Mouse (Mus musculus) layer of hippocampus, postnatal 14 days (tissue): Measurements from ENCODE around the gene Sap25. TPM values are rescaled to one million over a fixed set of nuclear protein-coding genes. Genes with fewer than 3 reads are reported as not detected.
"Not testable (repeated sequence)": the region's sequence is repeated elsewhere in the genome, so short reads cannot be mapped to it uniquely, and the experiment has no call there.

Experiments
- DNase-seq, 2 experiments: peaks; one replicate each; pipeline ENCODE4 v3.0.0; 2021 to 2022; ENCODE audit warnings: low spot score in 2 of 2, mixed read lengths in 1 of 2
- long read RNA-seq, 2 experiments: library from polyadenylated mRNA; stranded (forward); transcript quantifications; one replicate each; pipeline ENCODE4 v2.0.0; 2021
- total RNA-seq, 2 experiments: library from RNA; stranded (reverse); gene quantifications; 2 replicates each; pipeline ENCODE4 v1.2.3; 2021

The Sap25 gene
- total RNA-seq: 1 to 10 TPM; 6.3 to 6.6 TPM
- long read RNA-seq, experiment 1, partial matches to known transcripts: 0 of 2 reads
- long read RNA-seq, experiment 1, other reads (novel, unspliced or antisense): 0 of 2 reads
- long read RNA-seq, experiment 2, partial matches to known transcripts: 0 of 2 reads
- long read RNA-seq, experiment 2, other reads (novel, unspliced or antisense): 0 of 2 reads

DNA sequence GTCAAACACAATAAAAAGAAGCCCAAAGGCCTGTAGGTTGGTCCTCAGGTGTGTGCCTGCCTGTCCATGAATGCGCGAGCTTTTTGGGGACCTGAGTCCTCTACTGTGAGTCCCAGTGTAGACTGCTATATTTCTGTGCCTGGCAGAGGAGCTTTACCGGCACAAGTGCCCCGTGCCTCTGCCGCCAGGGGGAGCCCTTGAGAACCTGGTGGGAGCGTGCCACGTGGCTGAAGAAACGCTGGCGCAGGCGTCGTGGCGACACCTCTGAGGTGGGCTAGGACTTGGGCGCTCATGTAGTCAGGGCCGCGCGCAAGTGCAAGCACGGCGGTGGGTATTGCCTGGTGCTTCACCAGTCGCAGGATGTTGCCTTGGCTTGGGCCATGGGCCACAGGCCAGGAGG is at the start of gene Sap25:
Sap25 (plus strand) TSS at position 281 of the 400 bp plus-strand sequence.
- DNase-seq: no peak

DNA sequence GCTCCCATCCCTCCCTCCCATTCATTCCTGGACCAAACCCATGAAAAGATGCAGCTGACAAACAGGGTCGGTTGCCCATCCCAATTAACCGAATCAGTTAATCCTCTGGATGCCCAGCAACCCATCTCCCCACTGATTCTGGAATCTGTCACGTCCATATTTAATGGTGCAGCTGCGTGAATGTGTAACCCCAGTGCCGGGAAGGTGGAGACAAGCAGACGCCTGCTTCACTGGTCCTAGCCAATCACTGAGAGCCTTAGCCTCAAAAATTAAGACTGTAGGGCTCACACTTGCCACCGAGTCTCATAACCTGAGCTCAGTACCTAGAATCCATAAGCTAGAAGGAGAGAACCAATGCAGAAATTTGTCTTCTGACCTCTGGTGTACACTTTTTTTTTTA is 45.2 kb upstream of the Sap25 start:
- DNase-seq: no peak

DNA sequence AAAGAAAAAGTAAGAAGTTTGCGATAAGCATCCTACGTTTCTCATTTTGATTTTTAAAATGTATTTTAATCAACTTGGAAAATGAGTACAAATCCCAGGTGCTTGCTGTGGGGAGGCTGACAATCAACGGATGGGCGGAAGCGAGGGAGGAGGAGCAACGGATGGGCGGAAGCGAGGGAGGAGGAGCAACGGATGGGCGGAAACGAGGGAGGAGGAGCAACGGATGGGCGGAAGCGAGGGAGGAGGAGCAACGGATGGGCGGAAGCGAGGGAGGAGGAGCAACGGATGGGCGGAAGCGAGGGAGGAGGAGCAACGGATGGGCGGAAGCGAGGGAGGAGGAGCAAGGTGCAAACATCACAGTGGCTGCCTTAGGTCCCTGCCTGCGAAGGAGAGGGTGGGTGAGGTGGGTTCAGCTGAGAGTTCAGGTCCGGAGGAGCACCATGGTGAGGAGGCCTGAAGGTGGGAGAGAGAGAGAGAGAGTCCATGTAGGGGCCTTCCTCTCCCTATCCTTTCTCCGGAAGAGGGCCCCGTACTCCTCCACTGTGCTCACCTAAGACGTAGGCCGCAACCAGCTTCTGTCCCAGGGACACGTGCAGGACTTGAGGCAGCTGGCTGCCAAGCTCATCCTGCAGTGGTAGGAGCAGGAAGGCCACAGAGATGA is 44.4 kb upstream of the Sap25 start:
- DNase-seq: no peak

DNA sequence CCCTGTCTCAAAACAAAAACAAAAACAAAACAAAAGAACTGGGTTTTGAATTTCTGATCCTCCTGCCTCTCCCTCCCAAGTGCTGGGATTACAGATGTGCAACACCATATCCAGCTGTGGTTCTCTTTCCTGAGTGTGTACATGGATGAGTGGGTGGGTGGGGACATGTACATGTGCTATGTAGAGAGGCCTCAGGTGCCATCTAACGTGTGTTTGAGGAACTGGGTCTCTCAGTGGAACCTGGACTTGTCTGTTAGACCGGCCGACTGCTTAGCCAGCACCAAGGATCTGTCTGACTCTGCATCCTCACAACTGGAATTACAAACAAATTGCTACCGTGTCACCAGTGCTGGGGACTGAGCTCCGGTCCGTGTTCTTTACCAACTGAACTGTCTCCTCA is 43.5 kb upstream of the Sap25 start:
- no peak for DNase-seq

DNA sequence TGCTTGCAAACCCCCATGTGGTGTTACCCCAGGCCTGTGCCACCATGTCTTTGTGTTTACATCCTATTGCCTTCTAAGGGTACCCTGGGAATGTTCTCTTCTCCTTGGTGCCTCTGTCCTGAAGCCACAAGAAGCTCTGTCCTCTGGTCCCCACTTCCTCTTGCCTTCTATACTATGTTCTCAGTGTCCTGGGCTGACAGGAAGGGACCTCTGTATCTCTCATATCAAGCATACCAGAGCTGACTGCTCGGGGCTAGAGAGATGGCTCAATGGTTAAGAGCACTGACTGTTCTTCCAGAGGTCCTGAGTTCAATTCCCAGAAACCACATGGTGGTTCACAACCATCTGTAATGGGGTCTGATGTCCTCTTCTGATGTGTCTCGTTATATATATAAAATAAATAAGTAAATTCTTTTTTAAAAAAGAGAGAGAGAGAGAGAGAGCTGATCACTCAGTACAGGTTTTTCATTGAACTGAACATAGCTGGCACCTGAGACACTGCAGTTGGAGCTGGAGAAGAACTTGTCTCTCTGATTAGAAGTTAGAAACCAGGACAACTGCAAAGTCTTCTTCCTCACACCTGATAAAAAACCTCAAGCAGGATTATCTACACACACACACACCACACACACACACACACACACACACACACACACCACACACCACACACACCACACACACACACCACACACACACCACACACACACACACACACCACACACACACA is 42.9 kb upstream of the Sap25 start:
- DNase-seq: no peak

DNA sequence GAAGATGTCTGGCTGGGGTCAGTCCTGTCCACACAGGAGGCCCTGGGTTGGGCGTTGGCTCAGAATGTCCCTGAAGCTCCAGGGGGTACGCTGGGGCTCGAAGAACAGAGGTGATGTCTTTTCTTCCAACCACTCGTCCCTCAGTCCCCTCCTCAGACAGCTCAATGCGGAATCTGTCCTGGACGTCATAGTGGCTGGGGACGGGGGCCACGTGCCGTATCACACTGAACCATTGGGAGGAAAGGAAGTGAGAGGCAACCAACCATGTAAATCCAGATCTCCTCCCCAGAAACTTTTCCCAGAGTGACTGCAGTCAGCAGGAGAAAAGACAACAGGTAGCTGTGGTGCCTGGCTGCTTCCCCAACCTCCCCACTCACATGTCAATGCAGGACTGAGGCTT is 41.5 kb upstream of the Sap25 start:
- no peak for DNase-seq

DNA sequence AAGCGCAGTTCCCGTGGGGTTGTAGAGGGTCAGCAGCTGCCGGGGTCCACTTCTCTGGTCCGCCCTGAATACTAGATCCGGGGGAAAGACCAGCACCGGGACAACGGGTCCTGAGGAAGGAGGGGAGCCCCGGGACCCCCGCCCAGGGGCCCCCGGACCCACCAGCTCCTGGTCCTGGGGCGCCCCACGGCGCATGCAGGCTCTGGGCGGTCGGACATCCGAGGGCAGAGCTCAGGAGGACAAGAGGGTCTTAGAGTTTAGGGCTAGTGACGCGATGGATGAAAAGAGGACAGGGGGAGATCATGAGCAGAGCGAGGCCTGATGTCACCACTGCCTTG is 40.9 kb upstream of the Sap25 start:
- no peak for DNase-seq

DNA sequence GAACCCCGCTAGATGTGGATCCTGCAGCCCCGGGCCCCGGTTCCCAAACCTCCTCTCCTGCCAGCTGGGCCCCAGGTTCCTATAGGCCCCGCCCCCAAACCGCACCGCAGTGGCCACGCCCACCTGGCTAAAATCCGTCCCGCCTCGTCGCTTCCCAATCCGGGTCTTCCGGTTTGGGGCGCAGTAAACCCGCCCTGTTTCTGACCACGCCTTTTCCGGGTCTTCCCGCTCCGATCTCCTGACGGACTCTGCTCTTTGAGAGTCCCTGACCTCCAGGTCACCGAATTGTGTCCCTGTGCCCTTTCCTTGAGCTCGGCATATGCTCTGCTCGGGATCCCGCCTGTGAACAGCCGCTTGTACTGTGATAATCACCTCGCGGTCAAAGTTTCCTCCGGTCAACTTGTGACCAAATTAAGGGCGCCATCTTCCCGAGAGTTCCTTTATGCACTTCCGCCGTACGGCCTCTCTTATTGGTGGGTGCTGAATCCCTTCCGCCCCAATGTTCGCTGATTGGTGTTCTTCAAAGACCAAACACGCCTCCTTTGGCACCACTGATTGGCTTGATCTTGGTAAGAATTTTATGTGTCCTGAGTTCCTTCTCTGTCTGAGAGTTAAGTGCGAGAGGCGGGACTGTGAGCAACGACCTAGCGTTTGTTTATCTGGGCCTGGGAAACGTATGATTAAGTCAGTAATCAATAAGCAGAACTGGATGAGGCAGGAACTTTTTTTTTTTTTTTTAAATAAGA is 40.3 kb upstream of the Sap25 start, which contains the start of gene Mospd3:
Mospd3 (minus strand) TSS at position 440 of the 746 bp plus-strand sequence.
- peak; percentile 96 to 98 for DNase-seq

DNA sequence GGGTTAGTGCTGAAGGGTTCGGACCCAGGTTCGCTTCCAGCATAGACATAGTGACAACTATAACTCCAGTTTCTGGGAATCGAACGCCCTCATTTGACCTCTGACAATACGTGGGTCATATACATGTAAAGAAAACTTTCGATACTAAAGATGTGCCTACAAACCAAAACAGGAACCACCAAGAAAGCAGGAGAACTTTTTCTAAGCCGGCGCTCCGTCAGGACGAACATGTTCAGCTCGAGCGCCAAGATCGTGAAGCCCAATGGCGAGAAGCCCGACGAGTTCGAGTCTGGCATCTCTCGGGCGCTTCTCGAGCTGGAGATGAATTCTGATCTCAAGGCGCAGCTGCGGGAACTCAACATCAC is 39.8 kb upstream of the Sap25 start:
- DNase-seq: no peak

DNA sequence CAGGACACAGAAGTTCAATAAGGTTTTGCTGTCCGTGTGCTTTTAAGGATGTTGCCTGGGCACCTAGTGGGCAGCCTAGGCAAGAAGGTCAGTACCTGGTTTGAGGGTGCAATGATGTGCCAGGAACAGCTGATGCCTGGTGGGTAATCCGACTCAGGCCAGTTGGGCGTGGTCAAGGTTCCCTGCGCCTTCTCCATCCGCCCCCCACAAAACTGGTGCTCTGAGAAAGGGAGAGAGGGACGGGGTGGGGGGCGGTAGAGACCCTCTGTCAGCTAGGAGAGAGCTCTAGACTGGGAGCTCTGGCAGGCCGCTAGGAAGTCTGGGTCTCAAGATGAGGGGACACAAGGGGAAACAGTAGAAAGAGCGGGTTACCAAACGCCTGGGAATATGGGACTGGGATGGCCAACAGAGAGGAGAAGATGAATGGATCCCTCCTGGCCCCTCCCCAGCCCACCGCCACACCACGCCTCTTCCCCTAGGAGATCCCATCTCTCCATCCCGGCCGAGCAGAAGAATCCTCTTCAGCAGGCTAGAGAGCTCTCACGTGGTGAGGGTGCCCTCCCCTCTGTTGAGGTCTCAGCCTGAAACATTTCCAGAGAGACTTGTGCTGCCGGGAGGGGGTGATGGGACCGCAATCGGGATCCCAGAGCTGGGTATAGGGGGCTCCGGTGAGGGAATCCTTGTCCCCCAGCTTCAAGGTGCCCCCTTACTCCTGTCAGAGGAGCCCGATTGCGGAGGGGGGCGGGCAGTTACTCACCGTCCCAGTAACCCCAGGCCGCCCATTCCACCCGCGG is 33.1 kb upstream of the Sap25 start:
- no peak for DNase-seq

DNA sequence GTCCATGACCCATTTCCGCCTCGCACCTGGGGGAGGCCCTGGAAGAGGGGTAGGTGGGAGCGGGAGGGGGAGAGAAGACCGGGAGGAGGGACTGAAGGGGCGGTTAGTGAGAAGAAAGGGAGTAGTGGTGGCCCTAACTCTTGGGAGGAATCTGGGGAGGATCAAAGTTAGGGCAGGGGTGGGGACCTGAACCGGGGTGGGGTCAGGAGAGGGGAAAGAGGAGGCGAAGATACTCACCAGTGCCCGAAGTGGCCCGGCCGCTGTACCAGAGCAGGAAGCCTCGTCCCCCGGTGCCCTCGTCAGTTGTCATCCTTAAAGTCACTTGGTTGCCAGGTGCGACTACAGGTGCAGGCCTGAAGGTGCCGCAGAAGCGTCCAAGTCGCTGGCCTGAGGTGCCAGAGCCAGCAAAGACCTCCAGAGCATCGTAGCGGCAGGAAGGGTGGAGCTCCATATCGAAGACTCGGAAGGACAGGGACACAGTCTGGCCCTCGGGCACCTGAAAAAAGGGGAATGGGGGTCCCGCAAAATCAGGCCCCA is 32.4 kb upstream of the Sap25 start:
- DNase-seq: no peak

DNA sequence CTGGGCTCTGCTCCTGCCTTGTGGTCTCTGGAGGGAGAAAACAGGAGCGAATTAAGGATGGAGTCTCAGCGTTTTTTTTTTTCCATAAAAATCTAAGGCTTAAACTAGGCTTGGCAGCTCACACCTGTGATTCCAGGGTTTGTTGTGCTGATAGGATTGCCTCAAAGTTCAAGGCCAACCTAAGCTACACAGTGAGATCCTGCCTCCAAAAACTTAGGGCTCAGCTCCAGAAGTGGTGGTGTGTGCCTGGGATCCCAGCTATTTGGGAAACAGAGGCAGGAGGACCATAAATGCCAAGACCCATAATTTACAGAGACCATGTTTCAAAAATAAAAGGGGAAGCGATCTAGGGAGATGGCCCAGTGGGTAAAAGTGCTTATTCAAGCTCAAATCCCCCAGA is 31.8 kb upstream of the Sap25 start:
- DNase-seq: no peak

DNA sequence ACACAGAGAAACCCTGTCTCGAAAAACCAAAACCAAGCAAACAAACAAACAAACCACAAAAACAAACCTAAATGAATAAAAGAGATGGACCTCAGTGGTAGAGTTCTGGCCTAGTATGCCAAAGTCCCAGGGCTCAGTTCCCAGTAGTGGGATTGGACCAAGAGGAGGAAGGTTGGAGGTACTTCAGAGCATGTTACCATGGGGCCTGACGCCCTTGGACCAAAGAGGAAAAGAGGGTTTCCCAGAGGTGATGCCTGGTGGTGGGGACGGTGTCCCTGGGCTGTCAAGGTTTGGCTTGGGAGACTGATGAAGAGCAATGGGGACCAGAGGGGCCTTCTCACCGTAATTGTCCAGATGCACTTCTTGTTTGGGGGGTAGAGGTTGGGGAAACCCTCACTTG is 31.1 kb upstream of the Sap25 start:
- no peak for DNase-seq

DNA sequence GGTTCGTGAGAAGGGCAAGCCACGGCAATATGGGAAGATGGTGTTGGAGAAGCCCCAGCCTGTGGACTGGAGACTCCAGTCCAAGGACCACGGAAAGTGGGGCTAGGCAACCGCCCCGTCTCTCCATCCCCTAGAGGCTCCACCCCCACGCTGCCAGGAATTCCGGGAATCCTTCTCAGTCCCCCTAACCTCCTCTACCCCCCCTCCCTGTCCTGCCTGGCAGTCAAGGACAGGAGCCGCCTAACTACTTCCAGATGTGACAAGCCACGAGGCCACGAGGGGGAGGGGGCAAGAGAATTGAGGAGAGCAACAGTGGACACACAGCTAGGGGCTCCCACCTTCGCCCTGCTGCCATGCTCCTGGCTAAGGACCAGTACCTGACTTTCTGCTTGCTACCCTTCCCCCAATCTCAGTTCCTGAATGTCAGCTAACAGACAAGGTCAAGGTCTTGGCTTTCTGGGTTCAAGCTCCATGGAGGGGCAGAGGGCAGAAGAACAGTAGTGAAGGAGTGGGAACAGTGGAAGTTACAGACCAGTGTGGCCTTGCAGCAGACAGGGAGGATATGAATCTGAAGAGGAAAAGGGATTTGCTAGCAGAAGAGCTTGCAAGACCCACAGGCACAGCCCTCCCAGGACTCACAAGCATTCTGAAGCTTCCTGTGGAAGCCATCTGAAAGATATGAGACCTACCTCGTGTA is 30.4 kb upstream of the Sap25 start:
- no peak for DNase-seq

DNA sequence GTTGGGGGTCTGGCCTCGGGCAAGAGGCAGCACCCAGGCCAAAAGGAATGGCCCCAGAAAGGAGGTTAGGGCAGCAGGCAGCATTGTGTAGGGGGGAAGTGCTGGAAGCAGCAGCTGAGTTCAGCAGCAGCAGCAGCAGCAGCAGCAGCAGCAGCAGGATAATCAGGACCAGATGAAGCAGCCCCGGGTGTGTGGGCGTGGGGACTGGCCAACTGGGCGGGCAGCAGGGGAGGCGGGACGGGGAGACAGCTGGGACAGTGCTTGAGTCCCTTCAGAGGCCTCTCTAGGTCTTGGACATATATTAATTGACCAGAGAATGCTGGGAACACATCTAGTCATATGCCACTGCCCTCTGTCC is 29.9 kb upstream of the Sap25 start:
- DNase-seq: no peak

DNA sequence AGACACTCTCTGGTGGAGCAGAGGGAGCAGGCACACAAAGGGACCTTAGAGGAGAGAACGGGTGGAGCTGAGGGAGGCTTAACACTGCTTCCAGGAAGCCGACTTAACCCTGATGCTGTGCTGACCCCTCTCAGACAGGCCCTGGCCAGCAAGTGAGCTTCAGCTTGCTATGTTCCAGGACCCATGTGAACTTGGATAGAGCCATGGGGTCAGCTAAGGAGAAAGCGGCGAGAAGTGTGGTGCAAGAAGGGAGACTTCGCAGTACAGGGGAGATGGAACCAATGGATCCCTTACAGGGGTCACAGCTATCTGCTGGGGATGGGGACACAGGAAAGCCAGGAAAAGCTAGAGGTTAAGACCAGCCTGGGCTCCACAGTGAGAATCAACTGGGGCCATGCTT is 28.1 kb upstream of the Sap25 start:
- DNase-seq: no peak

DNA sequence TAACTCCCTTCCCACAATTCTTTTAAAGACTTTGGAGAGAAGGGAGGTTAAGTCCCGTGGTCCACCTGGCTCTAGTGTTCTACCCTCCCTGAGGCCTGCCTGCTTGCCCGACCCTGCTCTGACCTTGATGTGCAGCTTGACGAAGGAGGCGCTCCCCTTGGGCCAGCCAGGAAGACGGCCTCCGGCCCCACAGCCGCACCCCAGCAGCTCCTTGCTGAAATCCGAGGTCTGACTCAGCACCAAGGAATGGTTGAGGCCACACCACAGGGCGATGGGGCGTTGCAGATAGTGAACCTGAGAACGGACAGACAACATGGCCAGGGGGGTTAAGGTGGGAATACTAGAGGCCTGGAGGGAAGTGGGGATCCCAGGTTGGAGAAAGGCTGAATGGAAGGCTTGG is 27.6 kb upstream of the Sap25 start, which contains the start of gene Pcolce:
Pcolce (minus strand) TSS at position 235 of the 400 bp plus-strand sequence.
- DNase-seq: no peak

DNA sequence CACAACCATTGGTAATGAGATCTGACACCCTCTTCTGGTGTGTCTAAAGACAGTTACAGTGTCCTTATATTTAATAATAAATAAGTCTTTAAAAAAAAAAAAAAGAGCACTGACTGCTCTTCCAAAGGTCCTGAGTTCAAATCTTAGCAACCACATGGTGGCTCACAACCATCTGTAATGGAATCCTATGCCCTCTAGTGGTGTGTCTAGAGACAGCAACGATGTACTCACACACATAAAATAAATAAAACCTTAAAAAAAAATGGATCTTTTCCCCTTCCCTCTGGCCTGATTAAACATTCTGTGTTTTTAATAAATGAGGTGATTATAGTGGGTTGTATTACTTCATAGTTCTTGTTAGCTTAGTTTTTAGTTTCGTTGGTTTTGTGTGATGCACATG is 26.2 kb upstream of the Sap25 start:
- DNase-seq: not testable (repeated sequence)

DNA sequence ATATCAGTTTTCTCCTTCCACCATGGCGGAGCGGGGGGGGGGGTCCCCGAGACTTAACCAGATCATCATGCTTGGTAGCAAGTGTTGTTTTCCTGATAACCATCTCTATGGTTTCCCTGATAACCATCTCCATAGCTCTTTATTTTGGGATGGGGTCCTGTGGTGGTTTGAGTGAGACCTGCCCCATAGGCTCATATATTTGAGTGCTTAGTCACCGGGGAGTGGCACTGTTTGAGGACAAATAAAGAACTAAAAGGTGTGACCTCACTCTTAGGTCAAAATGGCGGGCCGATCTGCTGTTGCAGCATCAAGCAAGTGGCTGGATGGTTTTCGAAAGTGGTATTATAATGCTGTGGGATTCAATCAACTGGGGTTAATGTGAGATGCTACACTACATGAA is 25.8 kb upstream of the Sap25 start:
- DNase-seq: no peak

DNA sequence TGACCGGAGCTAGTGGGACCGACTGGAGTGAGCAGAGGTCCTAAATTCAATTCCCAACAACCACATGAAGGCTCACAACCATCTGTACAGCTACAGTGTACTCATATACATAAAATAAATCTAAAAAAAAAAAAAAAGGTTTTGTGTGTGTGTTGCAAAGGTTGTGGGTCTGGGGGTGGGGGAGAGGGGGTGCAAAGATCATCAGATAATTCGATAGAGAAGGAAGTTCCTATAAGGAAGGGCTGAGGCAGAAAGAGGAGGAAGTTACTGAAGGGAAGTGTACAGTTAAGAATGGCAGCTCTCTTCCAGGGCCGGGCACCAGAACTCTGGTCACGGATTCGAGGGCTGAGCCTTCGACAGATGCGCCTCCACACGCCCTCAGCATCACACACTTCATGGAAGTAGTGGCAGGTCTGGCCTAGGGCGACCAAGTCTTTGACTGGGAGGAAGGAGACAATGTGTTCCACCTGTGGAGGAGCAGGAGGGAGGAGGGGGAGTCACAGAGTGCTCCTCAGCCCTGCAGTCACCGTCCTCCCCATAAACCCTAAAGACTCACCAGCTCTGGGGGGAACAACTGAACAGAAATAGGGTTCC is 17.1 kb upstream of the Sap25 start:
- DNase-seq: no peak
